Mouse (Mus musculus) heart, adult 8-10 months (tissue): ENCODE measurements around the gene Dnal4. TPM values are rescaled to one million over a fixed set of nuclear protein-coding genes. Genes with fewer than 3 reads are reported as not detected.

Experiments used
- DNase-seq: peaks from one replicate; pipeline ENCODE4 v3.0.0; 2022; ENCODE audit warnings: low spot score
- total RNA-seq, 4 experiments: library from RNA; stranded (reverse); gene quantifications; 2 replicates each; pipeline ENCODE4 v1.2.4; 2022

Gene Dnal4
- total RNA-seq, 4 experiments from 2014 or later, result 21.0 to 25.3 (median 21.7) TPM

DNA sequence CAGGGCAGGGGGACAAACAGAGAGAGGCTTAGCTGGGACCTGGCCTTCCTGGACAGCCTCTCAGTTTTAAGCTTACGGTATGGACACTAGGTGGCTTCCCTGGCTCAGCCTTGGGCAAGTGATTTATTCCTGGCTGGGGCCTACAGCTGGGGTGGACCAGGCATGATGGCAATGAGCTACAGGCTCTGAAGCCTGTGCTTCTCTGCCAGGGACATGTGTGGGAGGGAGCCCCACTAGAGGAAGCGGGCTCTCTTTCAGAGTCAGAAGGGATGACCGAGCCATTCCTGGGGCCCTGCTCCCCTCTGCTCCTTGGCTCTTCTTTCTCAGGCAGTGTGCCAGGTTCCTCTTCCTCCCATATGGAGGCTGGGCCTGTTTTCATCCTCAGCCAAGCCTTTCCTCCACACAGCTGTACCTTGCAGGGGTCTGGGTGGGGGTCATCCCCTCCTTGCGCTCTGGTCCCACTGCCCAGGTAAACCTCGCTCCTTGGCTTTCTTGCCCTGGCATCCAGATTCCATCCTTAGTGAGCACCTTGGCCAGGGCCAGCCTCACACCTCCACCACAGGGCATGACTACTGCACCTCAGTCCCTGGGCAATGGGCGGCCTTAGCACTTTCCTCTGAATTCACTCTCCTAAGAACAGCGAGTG is 13.9 kb downstream of the Dnal4 start:
- no peak for DNase-seq

DNA sequence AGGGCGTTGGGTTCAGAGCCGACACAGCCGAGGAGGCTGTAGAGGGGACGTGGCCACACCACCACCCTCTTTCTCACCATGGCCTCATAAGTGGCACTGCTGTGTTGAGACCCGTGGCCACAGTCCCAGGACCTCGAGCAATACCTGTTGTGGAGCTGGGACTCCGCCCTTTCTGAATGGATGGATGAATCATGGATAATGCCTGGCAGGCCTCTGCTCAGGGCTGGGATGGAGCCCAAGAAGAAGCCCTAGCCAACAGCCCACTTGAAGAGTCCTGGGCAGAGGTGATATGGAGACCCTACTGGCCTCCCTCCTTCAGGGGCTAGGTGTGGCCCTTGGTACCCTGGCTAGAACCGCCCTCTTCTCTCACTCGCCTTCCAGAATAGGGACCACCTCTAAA is 14.6 kb downstream of the Dnal4 start:
- DNase-seq, result no peak

DNA sequence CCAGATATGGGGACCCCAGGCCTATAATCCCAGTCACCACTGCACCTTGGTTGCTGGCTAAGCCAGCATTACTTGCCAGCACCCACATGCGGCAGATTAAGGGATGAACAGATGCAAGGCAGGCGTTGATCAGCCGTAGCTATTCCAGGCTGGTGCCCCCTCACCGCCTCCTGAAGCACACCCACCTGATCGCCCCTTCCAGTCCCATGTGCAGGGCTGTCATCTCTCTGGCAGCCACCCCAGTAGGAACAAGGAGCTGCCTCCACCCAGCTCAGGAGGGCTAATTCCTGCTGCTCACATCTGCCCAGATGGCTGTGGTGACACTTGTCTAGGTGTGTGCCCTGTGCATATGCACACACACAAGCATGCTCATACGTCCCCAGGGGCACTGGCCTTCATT is 16.7 kb downstream of the Dnal4 start:
- no peak for DNase-seq

DNA sequence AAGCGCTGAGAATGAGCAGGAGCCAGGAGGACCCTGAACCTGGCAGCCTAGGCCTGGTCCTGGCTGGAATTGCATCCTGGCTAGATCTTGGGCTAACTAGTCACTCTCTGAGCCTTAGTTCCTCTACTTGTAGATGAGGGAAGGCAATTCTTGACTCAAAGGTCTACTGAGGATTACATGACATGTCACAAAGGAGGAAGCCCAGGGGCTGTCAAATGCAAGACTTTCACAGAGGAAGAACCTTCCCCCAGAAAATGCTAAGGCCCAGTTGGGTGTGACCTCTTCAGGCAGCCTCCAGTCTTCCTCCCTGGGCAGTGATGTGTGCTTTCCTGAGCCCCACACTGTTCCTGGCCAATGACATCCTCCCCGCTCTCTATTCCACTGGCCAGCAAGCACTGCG is 20.5 kb downstream of the Dnal4 start:
- DNase-seq, result no peak

DNA sequence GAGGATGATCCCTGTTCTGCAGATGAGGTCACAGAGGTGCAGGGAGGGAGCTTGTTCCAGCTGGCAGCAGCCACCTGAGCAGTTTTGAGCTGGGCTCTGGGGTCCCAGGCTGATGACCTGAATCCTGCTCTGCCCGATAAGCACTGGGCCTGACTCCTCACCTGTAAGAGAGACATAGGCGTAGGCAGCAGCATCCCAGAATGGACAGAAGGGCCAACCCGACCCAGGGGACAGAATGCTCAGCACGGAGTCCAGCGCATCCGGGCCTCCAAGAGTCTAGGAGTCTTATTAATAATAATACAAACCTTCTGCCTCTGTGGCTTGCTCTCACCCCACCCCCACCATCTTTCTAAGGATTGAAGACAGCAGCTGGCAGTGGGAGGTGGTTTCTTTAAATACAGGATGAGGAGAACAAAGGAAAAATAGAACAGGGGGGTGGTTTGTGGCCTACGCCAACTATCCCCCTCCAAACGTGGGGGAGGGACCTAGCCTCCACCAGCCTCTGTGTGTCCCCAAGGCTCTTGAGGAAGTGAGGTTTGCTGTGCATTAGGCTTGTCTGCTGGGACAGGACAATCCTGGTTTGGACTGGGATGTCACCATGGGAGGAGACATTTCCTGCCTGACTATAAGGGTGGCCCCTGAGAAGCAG is 21.5 kb downstream of the Dnal4 start:
- DNase-seq, result no peak

DNA sequence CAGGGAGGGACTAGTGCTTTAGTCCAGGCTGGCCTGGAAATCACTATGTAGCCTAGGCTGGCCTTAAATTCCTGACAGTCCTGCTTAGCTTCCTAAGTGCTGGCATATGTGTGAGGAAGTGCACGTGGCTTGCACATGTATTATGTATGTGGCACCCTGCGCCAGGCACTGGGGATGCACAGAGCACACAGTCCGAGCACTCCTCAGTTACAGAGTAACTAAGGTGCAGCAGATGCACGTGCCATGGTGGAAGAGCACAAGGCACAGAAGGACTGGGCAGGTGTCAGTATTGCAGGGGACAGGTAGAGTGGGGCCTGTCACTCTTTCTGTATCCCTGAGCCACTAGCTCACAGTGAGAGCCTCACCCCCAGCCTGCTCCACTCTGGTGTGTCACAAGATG is 22.5 kb downstream of the Dnal4 start:
- DNase-seq, result no peak

DNA sequence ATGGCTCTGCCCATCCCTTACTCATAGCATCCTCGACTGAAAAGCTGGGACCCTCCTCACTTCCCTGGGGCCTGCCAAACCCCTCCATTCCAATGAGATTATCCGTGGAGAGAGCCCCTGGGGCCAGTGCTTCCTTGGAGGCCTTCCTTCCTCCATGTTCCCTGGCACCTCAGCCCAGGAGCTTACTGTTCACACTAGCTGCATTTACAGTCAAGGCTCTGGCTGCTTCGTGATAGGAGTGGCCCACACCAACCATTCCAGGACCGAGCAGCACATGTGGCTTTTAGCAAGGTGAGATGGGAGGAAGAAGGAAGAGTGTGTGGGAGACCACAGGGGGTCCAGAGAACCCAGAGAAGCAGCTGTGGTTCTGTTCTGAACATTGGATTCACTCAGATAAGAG is 23.8 kb downstream of the Dnal4 start:
- no peak for DNase-seq

DNA sequence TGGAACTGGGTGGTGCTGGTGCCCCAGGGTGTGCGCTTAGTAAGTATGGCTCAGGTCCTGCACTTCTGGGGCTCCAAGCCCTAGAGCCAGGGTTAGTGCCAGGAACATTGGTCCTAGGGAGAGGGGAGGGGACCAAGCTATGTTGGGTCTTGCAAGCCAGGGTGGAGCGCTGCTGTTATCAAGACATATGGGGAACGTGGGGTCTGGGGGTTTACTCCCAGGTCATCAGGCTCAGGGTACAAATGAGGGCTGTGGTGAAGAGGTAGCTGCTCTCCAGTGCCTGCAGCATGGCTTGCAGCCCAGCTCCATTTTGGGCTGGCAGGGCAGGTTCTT is 24.3 kb downstream of the Dnal4 start:
- no peak for DNase-seq

DNA sequence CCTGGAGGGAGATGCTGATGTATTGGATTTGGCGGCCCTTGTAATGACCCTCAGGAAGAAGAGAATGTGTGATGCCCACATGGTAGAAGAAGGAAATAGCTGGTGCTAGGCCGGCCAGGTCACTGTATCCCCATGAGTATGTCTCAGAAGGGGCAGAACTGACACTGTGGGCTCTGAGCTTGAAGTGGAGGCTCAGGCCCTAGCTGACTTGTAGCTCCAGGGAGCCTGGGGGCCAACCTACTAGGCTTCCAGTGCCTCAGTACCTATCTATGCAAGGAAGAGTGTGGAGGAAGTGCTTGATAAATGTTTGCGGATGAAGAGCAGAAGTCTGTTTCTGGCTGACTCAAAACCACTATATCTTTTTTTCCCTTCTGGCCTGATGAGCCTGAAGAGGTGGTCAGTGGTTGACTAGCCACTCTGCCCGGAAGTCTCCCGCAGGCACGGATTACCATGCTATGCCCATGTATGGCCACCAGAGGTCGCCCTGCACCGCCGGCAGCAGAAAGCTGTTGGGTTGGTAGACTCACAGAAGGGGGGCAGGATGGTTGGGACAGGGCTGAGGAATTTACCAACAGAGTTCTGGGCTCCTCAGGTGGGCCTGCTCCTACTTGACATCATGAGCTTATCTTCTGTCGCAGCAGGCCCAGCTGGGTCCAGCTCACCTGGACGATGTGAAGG is 24.8 kb downstream of the Dnal4 start:
- peak; percentile 73 for DNase-seq

DNA sequence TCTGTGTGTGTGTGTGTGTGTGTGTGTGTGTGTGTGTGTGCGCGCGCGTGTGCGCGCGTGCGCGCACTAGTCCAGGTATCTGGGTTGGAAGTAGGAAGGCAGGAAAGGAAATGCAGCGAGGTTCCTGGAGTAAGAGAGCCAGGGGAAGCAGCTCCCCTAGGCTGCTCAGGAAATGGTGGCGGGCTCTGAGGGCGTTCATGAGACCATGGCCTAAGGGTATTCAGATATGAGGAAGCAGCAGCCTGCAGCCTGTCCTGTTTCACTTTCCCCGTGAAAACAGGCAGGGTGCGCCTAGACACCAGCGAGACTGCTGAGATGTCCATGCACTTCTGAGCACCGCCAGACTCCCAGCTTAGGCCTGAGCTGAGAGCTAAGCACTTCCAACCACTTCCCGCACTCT is 25.9 kb downstream of the Dnal4 start:
- DNase-seq, result no peak

DNA sequence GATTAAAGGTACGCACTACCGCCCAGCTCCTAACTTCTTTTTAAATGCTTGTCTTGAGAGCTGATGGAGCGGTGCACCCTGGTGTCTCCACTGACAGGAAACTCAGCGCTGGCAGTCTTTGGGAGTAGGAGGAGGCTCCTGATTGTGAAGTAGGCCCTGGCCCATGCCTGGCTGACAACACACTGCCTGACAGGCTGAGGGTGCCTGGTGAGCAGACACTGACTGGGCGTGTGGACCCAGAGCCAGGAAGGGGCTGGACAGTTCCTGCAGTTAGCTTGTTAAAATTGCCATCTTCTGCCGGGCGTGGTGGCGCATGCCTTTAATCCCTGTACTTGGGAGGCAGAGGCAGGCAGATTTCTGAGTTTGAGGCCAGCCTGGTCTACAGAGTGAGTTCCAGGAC is 27.4 kb downstream of the Dnal4 start:
- no peak for DNase-seq

DNA sequence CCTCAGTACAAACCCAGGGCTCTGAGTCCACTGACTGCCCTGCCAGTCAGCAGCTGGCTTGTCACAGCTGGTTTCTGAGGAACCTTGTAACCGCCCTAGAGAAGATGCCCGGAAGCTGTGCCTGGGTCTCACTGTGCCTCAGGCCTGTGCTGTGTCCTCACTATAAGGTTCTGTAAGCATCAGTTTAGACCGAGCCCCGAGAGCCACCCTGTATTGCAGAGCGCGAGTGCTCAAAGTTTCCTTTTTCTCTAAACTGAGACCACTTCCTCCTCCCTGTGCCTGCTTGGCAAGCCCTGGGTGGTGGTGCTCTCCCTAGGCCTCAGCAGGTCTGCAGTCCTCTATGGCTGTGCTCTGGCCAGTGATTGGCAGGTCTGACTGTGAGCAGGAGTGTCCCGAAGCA is 28.5 kb downstream of the Dnal4 start:
- no peak for DNase-seq

DNA sequence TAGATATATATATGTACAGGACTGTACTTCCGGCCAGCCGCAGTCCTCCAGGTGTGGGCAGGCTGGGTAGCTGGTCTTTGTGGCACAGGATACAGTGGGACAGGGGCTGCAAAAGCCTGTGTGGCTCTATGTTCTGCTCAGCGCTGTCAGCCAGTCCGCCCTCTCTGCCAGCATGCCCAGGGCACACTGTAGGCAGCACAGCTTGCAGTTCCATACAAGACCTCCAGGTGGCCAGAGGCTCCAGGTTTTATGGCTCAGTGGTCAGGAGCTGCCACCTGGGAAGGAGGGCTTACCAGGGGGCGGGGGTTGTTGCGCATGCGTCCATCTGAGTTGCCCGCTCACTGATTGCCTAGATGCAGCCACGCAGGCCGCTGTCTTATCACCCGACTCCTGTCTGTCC is 29.7 kb downstream of the Dnal4 start:
- no peak for DNase-seq

DNA sequence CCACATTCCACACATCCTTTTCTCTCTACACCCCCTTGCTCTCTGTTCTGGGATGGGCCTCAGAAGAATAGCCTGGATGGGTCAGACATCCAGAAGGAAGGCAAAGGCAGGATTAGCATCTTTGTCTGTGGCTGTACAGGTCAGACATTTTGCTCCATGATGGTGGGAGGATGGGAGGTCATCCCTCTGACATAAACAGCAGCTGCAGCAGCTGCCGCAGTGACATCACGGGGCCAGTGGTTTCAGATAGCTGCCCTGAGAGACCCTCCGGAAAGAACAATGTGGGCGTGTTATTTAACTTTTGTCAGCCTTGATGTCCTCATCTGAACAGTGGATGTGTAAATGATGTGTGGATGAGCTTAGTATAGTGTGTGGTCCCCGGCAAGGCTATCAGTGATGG is 31.8 kb downstream of the Dnal4 start:
- DNase-seq, result no peak

DNA sequence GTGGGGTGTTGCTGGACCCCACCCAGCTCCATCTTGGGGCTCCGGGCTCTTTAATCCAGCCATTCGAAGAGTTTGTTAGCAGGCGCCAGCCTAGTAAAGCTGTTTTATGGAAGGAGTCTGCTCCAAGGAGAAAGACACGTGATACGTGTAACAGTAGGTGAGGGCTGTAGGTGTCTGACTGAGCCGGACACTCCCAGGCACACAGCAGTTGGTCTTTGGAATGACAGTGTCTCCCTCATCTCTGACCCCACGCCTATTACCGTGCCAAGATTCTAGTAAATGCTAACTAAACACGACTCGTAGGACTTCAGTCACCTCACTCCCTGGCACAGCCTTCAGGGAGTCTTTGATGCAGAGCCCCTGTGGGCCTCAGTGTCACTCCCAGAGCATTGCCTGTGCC is 32.3 kb downstream of the Dnal4 start:
- DNase-seq, result no peak

DNA sequence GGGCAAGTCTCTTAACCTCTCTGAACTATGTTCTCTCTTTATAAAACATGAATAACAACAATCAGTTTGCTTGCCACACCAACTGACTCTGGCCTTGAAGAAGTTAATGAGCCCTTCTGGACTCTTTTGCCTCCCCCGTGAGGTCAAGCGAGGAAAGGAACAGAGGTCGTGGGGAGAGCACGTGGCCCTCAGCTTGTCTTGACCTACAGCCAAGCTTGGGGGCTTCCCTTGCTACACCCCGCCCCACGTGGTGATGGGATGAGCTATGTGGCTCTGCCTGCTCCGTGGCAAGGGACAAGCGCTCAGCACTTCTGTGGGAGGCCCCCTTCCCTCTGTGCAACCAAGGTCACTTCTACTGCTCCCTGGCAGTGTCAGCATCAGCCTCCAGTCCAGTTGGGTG is 32.9 kb downstream of the Dnal4 start:
- DNase-seq, result no peak

DNA sequence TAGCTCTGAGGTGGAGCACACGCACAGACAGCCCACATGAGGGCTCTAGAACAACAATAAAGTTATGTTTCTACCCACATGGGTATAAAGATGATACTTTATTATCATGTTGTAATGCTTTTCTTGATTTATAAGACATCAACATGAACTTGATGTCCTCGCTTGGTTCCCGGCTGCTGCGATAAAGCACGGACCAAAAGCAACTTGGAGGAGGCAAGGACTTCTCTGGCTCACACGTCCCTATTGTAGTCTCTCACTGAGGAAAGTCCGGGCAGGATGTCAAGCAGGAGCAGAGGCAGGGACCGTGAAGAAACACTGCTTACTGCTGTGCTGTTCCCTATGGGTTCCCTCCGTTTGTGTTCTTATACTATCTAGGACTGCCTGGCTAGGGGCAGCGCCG is 33.6 kb downstream of the Dnal4 start:
- no peak for DNase-seq

DNA sequence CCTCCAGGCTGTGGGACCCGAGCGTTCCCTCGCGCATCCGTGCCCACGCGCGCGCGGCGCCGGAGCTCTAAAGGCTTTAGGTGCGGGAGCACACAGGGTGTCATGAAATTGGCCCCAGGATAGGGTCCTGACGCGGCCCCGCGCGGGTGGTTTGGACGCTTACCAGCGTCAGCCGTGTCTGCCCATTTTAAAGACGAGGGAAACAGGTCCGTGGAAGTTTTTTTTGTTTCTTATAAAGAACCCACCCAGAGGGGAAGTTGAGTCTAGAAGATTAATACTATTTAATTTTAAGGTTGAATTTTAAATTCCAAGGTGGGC is 35.0 kb downstream of the Dnal4 start:
- no peak for DNase-seq

DNA sequence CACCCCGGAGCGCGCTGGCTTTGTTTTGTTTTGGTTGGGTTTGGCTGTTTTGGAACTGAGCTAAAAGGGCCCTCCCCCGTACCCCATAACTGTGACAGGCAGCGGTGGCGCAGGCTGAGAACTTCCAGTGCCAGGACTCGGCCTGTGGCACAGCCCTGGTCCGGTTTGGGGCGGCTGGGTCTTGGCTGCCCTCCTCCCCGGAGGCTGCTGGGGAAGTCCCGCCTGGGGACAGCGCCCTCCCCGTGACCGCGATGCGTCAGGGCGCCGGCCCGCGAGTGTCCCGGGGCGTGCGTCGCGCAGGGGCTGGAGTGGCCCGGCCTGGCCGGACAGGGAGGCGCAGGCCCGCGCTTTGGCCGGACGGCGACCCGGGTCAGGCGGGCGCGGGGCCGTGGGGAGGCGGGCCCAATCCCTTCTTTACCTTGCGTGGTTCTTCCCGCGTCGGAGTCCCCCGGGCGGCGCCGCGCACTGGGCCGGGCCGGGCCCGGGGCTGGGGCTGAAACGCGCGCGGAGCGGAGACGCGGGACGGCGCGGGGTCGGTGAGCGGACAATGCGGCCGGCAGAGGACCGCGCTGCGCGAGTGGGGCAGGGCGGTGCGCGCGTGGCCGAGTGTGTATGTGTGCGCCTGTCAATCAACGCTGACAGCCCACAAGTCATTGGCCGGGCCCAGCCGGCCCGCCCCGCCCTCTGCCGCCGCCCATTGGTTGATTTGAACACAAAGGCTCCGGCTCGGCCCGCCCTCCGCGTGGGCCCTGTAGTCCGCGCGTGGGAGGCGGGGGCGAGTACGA is 35.5 kb downstream of the Dnal4 start, which contains the start of gene Sun2:
Gene Sun2, minus strand, starts transcription at position 616 of the 785 bp plus-strand sequence.
- DNase-seq, result peak; percentile 88

DNA sequence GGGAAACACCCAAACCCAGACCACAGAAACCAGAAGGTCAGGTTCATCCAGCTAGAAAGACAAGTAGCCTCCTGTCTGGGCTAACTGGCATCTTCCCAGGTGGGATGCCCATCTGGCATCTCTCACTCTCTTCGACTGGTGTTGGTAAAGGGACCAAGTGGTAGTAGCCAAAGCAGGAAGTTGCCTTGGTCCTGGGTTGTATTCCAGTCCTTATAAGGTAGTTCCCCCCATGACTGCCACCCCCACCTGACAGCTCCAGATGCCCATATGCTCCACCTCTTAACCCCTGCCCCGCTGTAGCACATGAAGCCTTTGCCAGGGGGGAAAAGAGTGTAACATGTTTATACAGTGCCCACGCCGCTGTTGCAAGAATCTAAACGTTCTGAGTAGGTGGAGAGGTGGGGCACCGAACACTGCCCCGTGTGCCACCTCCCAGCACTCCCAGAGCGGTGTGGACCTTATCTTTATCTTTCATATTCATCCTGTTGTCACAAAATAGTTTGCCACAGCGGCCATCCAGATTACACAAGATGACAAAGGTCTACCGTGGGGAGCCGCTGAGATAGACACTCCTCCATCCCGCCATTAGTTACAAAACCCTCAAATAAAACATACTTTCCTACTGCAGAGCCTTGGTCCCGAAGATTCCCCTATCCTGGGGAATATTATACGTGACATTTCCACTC is 36.3 kb downstream of the Dnal4 start:
- DNase-seq, result no peak

DNA sequence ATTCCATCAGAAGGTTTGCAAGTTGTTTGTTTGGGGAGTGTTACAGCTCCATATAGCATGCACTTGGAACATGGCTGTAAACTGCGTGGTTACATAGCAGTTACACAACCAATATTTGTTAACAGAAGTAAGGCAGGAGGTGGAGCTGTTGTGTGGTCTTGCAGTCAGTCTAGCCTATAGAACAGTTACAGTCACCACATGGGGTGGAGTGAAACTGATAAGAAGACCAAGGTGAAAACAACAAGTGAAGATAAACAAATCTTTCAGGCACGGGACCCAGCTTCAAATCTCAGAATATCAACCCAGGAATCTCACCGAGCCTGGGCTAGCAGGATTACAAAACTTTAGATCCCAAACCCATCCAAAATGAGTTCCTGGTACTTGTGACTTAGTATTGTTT is 36.9 kb downstream of the Dnal4 start:
- DNase-seq, result no peak

DNA sequence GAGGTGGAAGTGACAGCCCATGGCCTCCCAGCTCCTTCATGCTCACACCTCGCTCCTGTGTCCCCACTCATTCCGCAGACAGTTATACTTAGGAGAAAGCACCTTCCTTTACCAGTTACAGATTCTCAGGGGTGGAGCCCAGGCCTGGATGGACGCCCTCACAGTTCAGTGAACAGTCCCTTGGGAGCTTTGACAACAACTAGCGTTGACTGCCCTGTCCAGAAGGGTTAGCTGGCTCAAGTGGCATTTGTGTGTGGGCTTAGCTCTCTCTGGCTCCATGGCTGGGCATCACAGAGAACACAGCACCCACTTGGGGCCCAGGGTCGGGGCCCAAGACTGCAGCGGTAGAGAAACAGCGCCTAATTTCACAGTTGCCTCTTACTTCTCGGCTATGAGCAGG is 43.3 kb downstream of the Dnal4 start:
- no peak for DNase-seq
